Mouse (Mus musculus): ENCODE data around the gene Kbtbd7.

Gene Kbtbd7

GRCm38 (mm10) chr14:79444601-79445000 is 18.3 kb downstream of the Kbtbd7 start:
- in situ Hi-C loops (cut with MboI; ENCODE audit: unreplicated experiment in 2 of 2), result no loop called here

DNA sequence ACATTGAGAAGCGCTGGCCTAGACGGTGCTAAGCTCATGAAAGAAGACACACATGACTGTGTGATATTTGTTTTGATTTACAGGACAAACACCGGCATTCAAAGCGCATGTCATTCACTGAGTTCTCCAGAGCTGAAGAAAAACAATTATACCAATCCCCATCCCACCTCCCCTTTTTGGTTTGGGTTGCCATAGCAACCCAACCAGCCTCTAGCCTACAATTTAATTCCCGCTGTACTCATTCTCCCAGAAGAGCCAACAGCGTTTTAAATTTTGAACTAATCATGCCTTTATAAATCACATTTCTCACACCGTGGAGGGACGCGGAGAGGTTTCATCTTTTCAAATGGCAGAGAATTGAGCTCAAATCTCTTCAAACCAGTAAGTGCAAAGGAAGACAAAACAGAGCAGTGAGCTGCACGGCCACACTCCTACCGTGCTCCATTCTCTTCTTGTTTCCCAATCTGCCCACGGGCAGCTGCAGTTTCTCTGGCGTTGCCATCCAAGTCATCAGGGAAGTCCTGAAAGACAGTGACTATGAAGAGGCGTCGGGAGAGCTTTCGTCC is 18.8 kb downstream of the Kbtbd7 start:
- in situ Hi-C loops (cut with MboI; ENCODE audit: unreplicated experiment in 2 of 2), result no loop called here

- in situ Hi-C loops (cut with MboI; ENCODE audit: unreplicated experiment in 2 of 2), result loop anchor here in 1 of 2 experiments (25.0 kb wide), 1 partner anchor 790 kb away; no protein-coding TSS in a partner anchor
Observed at GRCm38 (mm10) chr14:79451681-79452590, 25.6 kb downstream of the Kbtbd7 start, which contains the start of gene Kbtbd6. Kbtbd6 (plus strand) TSS chr14:79451835.

- in situ Hi-C loops (cut with MboI; ENCODE audit: unreplicated experiment in 2 of 2), result loop anchor here in 1 of 2 experiments (25.0 kb wide), 1 partner anchor 790 kb away; no protein-coding TSS in a partner anchor
Observed at GRCm38 (mm10) chr14:79452591-79452934, 26.3 kb downstream of the Kbtbd7 start.

DNA sequence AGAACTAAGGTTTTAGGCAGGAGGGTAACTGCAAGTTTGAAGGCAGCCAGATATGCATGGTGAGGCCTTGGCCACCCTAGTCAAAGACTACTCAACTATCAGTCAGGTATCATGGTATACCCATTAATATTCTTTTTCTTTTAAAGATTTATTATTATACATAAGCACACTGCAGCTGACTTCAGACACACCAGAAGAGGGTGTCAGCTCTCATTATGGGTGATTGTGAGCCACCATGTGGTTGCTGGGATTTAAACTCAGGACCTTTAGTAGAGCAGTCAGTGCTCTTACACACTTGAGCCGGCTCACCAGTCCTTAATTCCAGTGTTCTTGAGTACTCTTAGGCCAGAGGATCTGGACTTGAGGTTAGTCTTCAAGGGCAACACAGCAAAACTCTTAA is 34.1 kb downstream of the Kbtbd7 start:
- in situ Hi-C loops (cut with MboI; ENCODE audit: unreplicated experiment in 2 of 2), result loop anchor here in 1 of 2 experiments (5.0 to 25.0 kb wide), 3 partner anchors 68 to 798 kb away; partner anchors contain the start of gene Naa16

- in situ Hi-C loops (cut with MboI; ENCODE audit: unreplicated experiment in 2 of 2), result loop anchor here in 1 of 2 experiments (5.0 to 25.0 kb wide), 3 partner anchors 69 to 799 kb away; partner anchors contain the start of gene Naa16
Observed at GRCm38 (mm10) chr14:79460988-79461387, 34.7 kb downstream of the Kbtbd7 start.

DNA sequence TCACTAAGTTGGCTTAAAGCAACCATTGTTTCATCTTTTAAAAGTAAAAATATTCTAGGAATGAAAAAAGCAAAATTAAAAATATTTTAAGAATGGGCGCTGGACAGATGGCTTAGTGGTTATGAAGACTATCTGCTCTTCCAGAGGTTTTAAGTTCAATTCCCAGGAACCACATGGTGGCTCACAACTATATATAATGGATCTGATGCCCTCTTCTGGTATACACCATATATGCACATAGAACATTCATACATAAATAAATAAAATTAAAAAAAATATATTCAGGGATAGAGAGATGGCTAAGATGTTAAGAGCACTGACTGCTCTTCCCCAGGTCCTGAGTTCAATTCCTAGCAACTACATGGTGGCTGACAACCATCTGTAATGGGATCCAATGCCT is 39.3 kb downstream of the Kbtbd7 start:
- in situ Hi-C loops (cut with MboI; ENCODE audit: unreplicated experiment in 2 of 2), result loop anchor here (5.0 to 25.0 kb wide), 5 partner anchors 73 to 803 kb away; partner anchors contain the start of gene Naa16 (in 1 of the 2)

- in situ Hi-C loops (cut with MboI; ENCODE audit: unreplicated experiment in 2 of 2), result loop anchor here (5.0 to 25.0 kb wide), 5 partner anchors 75 to 805 kb away; partner anchors contain the start of gene Naa16 (in 1 of the 2)
Observed at GRCm38 (mm10) chr14:79467621-79468020, 41.3 kb downstream of the Kbtbd7 start.

DNA sequence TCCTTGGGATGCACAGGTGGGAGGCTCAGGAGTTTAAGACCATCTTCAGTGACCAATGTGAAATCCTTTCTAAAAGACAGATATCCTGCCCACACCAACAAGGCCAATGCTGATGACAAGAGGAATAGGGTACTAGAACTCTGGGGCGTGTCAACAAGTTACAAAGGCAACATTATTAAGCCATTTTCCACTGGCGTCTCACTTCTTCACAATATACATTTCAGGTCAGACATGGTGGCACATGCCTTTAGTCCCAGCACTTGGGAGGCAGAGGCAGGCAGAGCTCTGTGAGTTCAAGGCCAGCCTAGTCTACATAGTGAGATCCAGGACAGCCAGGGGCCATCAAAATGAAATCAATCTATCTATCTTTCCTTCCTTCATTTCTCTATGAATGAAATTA is 47.1 kb downstream of the Kbtbd7 start:
- in situ Hi-C loops (cut with MboI; ENCODE audit: unreplicated experiment in 2 of 2), result loop anchor here in 1 of 2 experiments (25.0 kb wide), 1 partner anchor 811 kb away; no protein-coding TSS in a partner anchor

Data from v-Abl transformed pro-B cells (cell line).